In the genomic region with DNA sequence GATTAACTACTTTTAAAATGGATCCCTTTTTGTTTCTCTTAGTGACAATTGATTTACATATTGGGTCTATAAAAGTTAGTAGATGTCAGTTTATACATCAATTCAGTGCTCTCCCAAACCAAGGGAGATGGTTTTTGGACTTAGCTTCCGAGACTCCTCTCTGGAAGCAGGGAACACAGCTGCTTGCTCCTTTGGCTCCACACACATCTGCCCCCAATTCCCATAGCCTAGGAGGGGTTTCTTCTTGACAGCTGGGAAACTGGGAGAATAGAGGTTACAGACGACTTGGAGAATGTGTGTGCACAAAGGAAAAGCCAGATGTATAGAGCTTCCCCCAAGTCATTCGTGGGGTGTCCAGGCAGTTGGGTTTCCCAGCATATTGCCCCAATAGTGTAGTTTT, we compare ENCODE assay signal across 9 mouse cellular contexts. TPM values are rescaled to one million over a fixed set of nuclear protein-coding genes. Genes with fewer than 3 reads are reported as not detected.
DNase-seq lines count a peak whose midpoint lies in the region; ATAC-seq lines count a peak whose summit lies in the region.
"Had no signal": no experiment of that assay in that cellular context is flagged by ENCODE, and none has a peak within 500 bp of the region (broad histone marks: within the 10 kb centered on the region; RNA-seq: fewer than 3 reads in every experiment).

No protein-coding gene starts in this region.

- WGBS in hindbrain, embryonic 11.5 days, result 47% methylated on average over 3 of the region's 3 CpGs
- 47% methylated on average over 3 of the region's 3 CpGs for WGBS in midbrain, embryonic 12.5 days

- H3K4me1 ChIP-seq in hindbrain, embryonic 11.5 days (replicated peaks; ENCODE audit: control insufficient read depth, insufficient read depth, low read length), result no peaks in the 10 kb centered on the region; the same call in 1 of the 2 replicates
- peaks cover 6% of the 10 kb centered on the region for H3K4me1 ChIP-seq in midbrain, embryonic 12.5 days

- no peaks in the 10 kb centered on the region for H3K9me3 ChIP-seq in hindbrain, embryonic 11.5 days (ENCODE audit: control insufficient read depth, low read length)
- H3K9me3 ChIP-seq in midbrain, embryonic 12.5 days, result no peaks in the 10 kb centered on the region

- H3K27me3 ChIP-seq in hindbrain, embryonic 11.5 days (ENCODE audit: control insufficient read depth, insufficient read depth, low read length), result no peaks in the 10 kb centered on the region
- no peaks in the 10 kb centered on the region for H3K27me3 ChIP-seq in midbrain, embryonic 12.5 days
- H3K27me3 ChIP-seq: CH12.LX had no signal

- H3K9ac ChIP-seq in hindbrain, embryonic 11.5 days (ENCODE audit: low read depth, low read length), result no peak overlapping the region; the same call in 1 of the 2 replicates
- no peak overlapping the region for H3K9ac ChIP-seq in midbrain, embryonic 12.5 days (replicated peaks)

- no peak overlapping the region for H3K27ac ChIP-seq in hindbrain, embryonic 11.5 days (ENCODE audit: low read depth, low read length)
- no peak overlapping the region for H3K27ac ChIP-seq in midbrain, embryonic 12.5 days (replicated peaks)

- H3K36me3 ChIP-seq in hindbrain, embryonic 11.5 days (ENCODE audit: control insufficient read depth, insufficient read depth, low read length), result no peaks in the 10 kb centered on the region
- H3K36me3 ChIP-seq in midbrain, embryonic 12.5 days, result no peaks in the 10 kb centered on the region

- ATAC-seq in hindbrain, embryonic 11.5 days (ENCODE audit: low FRiP score), result no peak
- no peak for ATAC-seq in midbrain, embryonic 12.5 days (ENCODE audit: low FRiP score, low read depth)

- intact Hi-C loops in heart, postnatal 36 days (cut with DNase I), result no loop called here

- peak overlapping the region; percentile 44 for H3K4me3 ChIP-seq in hindbrain, embryonic 11.5 days (ENCODE audit: low read depth, low read length)
- peak overlapping the region; percentile 57 for H3K4me3 ChIP-seq in midbrain, embryonic 12.5 days

- peak overlapping the region; percentile 66 for H3K4me2 ChIP-seq in hindbrain, embryonic 11.5 days (replicated peaks; ENCODE audit: low read depth, low read length)
- H3K4me2 ChIP-seq in midbrain, embryonic 12.5 days (replicated peaks), result peak overlapping the region; percentile 82

- peak; percentile 29 for DNase-seq in heart, adult 11 months
- no peak for DNase-seq in heart, postnatal 36 days
- peak; percentile 13 for DNase-seq in R1 (ENCODE audit: low read depth, low spot score)
- DNase-seq in hindbrain, embryonic 11.5 days (ENCODE audit: low spot score), result peak; percentile 37
- DNase-seq in T-cell, adult 2 months (ENCODE audit: low spot score), result no peak
- DNase-seq in adrenal gland, postnatal 36 days, result no peak
- no peak for DNase-seq in ovary, postnatal 10 days (ENCODE audit: low spot score)

RNA-seq across cellular contexts. Expression of a gene that starts 0.7 kb away (rescaled TPM):
- under 1 TPM; 0.28 to 0.54 TPM for total RNA-seq in heart, postnatal 36 days (2021)
- 3.4 and 6.9 TPM in 2 replicates for polyA plus RNA-seq in hindbrain, embryonic 11.5 days (2014; fragmentation: Nextera tagmentation; extraction: Ambion mirVana)
- polyA plus RNA-seq in midbrain, embryonic 12.5 days (2016; fragmentation: Nextera tagmentation; extraction: Ambion mirVana), result 3.6 and 4.2 TPM in 2 replicates
- total RNA-seq in adrenal gland, postnatal 36 days (2021), result 1 to 10 TPM; 1.9 to 2.5 TPM
- total RNA-seq: CH12.LX had no signal

RNA-seq across cellular contexts. Expression of a gene that starts 27.2 kb away (rescaled TPM):
- under 1 TPM in 1 of 2 experiments, not detected in 1; 0.16 TPM for total RNA-seq in heart, postnatal 36 days (2021)
- polyA plus RNA-seq in hindbrain, embryonic 11.5 days (2014; fragmentation: Nextera tagmentation; extraction: Ambion mirVana), result not detected in 2 replicates
- 0.18 TPM in 1 of 2 replicates, not detected in the other for polyA plus RNA-seq in midbrain, embryonic 12.5 days (2016; fragmentation: Nextera tagmentation; extraction: Ambion mirVana)
- under 1 TPM; 0.20 to 0.30 TPM for total RNA-seq in adrenal gland, postnatal 36 days (2021)
- total RNA-seq: CH12.LX had no signal

RNA-seq across cellular contexts. Expression of a gene that starts 49.1 kb away (rescaled TPM):
- total RNA-seq in heart, postnatal 36 days (2021), result 1 to 10 TPM; 4.4 to 4.6 TPM
- polyA plus RNA-seq in hindbrain, embryonic 11.5 days (2014; fragmentation: Nextera tagmentation; extraction: Ambion mirVana), result 8.0 and 8.5 TPM in 2 replicates
- polyA plus RNA-seq in midbrain, embryonic 12.5 days (2016; fragmentation: Nextera tagmentation; extraction: Ambion mirVana), result 6.1 and 6.5 TPM in 2 replicates
- 10 to 100 TPM; 16.1 to 17.4 TPM for total RNA-seq in adrenal gland, postnatal 36 days (2021)

Comparison
In these comparisons a context has a peak if more than half of its experiments do, and no peak if none do; other contexts are left out.
1. DNase-seq: peak in heart, adult 11 months (single experiment), R1 (single experiment) and hindbrain, embryonic 11.5 days (single experiment); none in heart, postnatal 36 days (0 of 2), T-cell, adult 2 months (single experiment), adrenal gland, postnatal 36 days (0 of 2) and ovary, postnatal 10 days (single experiment).